Mouse (Mus musculus) urinary bladder, adult 2 months (tissue): Measurements from ENCODE around the gene Glt28d2. TPM values are rescaled to one million over a fixed set of nuclear protein-coding genes. Genes with fewer than 3 reads are reported as not detected.

Experiments
- DNase-seq: peaks from one replicate; pipeline ENCODE4 v3.0.0; 2022; ENCODE audit warnings: low spot score
- polyA plus RNA-seq: library from polyadenylated mRNA; depleted of rRNA; stranded (reverse); fragments of >200 nt; gene quantifications from 2 replicates; pipeline ENCODE4 v1.2.3, GENCODE M21; 2012; rRNA removed

Gene Glt28d2
- polyA plus RNA-seq, 1 experiment: 1.7 TPM

DNA sequence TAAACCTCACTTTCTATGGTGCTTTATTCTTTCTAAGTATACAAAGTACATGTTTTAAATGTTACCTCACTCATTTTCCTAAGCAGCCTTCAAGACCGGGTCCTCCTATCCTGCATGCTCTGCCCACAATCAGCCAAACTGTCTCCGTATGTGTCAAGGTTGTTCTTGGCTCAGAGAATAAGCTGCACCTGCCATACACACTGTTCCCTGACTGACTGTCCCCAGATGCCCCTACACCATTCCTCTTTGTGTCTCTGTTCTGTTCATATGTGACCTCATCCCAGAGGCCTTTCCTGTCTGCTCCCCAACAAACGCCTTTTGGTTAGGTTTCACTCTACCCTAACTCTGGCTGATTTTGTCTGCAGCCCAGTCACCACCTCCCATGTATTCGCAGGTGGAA is 60.0 kb downstream of the Glt28d2 start:
- no peak for DNase-seq

DNA sequence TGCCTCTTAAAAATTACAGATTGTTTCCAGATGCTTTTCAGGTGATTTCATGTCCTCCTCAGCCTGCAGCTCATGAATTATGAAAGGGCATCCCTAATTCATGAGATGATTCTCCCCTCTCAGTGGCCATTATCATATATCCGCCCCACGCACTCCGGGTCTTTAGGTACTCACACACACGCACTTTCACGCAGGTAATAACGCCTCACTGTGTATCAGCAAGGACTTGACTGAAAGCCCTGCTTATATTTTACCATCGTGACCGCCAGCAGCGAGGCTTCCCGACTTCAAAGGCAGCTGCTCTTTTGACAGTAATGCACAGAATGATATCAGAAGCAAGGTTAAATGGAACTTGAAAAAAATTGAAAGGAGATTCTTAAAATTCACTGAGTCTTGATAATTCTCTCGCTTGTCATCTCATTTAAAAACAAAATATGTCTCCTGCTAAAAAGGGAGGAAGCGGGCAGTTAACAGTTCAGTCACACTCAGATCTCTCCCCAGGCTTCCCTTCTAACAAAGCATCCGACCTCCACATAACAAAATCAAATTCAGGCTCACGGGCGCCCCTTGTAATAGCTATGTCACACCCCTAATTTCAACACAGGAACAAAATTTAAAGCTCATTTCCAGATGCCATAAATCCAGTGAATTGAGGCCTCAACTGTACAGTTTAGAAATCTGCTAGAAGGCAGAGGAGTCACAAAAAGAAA is 66.3 kb downstream of the Glt28d2 start:
- DNase-seq: no peak

Other genes starting within 250 kb of the Glt28d2 start
- 6.5 and 7.7 TPM in 2 replicates for gene Fam160a1, start 70.2 kb downstream of the Glt28d2 start, polyA plus RNA-seq
- 1.5 and 2.0 TPM in 2 replicates for gene Gm37240, start within 50 bp of the Glt28d2 start, polyA plus RNA-seq
- 103 and 113 TPM in 2 replicates for gene Sh3d19, start 83.6 kb upstream of the Glt28d2 start, polyA plus RNA-seq
- gene Prss48, start 115.0 kb upstream of the Glt28d2 start, polyA plus RNA-seq: not detected in 2 replicates